Mouse (Mus musculus): Measurements from ENCODE around the gene Mfsd11. TPM values are rescaled to one million over a fixed set of nuclear protein-coding genes. Genes with fewer than 3 reads are reported as not detected.
A peak's percentile ranks its signal among the peaks of the same experiment; 100 is the strongest.
"Not testable (repeated sequence)": the region's sequence is repeated elsewhere in the genome, so short reads cannot be mapped to it uniquely, and the experiment has no call there.

Gene Mfsd11
- polyA plus RNA-seq, 1 experiment from 2014 or later, result 43.9 TPM

DNA sequence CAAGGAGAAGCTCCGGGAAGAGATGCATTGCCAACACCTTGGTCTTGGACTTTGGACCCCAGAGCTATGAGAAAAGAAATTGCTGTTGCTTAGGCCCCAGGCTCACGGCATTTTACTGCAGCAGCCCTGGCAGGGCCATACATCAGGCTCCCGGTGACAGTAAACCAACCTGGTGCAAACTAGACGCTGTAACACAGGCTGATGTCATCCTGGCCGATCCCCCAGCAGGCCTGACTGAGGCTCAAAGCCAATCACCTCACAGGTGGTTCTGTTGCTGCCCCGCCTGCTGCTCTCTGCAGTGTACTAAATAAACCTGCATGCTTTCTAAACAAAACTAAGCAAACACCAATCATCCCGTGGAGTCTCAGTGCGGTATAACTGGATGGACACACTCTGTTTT lies 33.5 kb upstream of the Mfsd11 start:
- Histone ChIP-seq H3K27ac (replicated peaks; ENCODE audit: low read depth, low read length) (peak overlapping the region; percentile 39), H3K4me2 (ENCODE audit: low read depth, low read length) (no peak overlapping the region), H3K9ac (ENCODE audit: low read depth, low read length) (no peak overlapping the region), H3K4me3 (ENCODE audit: low read depth, low read length) (no peak overlapping the region), H3K36me3 (ENCODE audit: control insufficient read depth, insufficient read depth, low read length) (no peaks in the 10 kb centered on the region), H3K4me1 (ENCODE audit: control insufficient read depth, insufficient read depth, low read length) (peaks cover 26% of the 10 kb centered on the region), H3K27me3 (replicated peaks; ENCODE audit: control insufficient read depth, insufficient read depth, low read length) (no peaks in the 10 kb centered on the region), H3K9me3 (ENCODE audit: control insufficient read depth, low read length) (no peaks in the 10 kb centered on the region)
- ATAC-seq (ENCODE audit: low read depth), result no peak
- no peak for DNase-seq (ENCODE audit: low spot score)
- 57% methylated on average over 8 of the region's 8 CpGs for WGBS

DNA sequence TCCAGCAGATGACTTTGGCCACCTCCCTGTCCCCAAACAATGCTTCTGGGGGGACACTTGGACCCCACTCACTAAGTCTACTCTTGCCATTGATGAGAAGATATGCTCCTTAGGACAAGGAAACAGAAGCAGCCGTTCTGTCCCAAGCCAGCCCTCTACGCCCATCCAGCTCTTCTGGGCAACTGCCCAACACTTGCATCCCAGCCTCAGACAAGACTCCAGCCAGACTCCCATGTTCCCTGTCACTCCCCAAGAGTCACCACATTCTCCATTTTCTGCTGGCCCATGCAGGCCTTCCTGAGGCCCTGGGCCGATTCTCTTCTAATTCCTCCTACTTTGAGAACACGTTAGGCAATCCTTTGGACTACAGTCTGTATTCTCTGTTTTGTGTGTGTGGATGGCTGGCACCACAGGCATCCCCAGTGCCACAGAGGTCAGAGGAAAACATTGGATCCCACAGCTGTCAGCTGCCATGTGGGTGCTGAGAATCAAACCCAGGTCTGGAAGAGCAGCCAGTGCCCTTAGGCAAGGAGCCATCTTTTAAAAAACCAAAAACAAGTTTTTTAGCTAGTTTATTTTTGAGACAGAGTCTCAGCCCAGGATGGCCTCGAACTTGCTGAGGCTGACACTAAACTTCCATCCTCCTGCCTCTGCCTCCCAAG lies 32.2 kb upstream of the Mfsd11 start:
- no peak overlapping the region for H3K27ac ChIP-seq (replicated peaks; ENCODE audit: low read depth, low read length)

DNA sequence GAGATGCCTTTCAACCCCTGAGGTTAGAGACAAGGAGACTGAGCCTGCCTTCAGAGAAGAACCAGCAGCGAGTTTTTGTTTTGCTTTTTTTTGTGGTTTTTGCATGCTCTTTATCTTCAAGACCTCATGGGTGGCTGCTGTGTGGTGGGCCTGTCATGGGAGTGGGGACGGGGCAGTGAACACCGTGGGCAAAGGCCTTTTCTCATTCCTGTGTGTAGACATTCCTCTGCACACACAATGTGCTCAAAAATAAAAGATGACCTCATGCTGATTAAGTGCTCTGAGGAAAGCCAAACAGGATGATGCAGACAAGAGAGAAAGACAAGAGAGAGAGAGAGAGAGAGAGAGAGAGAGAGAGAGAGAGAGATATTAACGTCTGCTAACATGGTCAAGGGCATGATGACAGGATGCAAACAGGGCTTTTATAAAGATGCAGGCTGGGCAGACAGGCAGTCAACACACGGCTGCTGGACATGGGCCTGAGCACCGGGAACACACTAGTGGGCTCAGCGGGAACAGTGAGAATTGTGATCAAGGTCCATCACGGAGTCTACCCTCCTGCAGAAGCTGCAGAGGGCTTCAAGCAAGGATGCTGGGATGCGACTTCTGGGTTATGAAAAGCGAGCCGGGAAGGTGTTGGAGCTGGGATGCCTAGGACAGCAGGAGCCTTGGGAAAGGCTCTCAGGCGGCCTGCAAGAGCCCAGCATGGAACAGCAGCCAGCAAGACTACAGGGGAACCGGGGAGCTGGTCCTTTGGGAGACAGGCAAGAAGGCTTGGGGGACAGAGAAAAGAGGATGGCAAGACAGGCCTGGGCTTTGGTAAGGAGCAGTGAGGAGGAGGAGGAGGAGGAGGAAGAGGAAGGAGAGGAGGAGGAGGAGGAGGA lies 30.9 kb upstream of the Mfsd11 start:
- ATAC-seq (ENCODE audit: low read depth), result no peak
- no peak overlapping the region for H3K4me3 ChIP-seq (ENCODE audit: low read depth, low read length)
- H3K4me2 ChIP-seq (ENCODE audit: low read depth, low read length), result no peak overlapping the region
- no peak overlapping the region for H3K9ac ChIP-seq (ENCODE audit: low read depth, low read length)
- DNase-seq (ENCODE audit: low spot score), result no peak
- no peaks in the 10 kb centered on the region for H3K9me3 ChIP-seq (ENCODE audit: control insufficient read depth, low read length)
- H3K4me1 ChIP-seq (ENCODE audit: control insufficient read depth, insufficient read depth, low read length), result peaks cover 4% of the 10 kb centered on the region; the same call in 1 of the 2 replicates
- no peaks in the 10 kb centered on the region for H3K27me3 ChIP-seq (replicated peaks; ENCODE audit: control insufficient read depth, insufficient read depth, low read length)
- 69% methylated on average over 13 of the region's 13 CpGs for WGBS
- H3K36me3 ChIP-seq (ENCODE audit: control insufficient read depth, insufficient read depth, low read length), result no peaks in the 10 kb centered on the region
- H3K27ac ChIP-seq (replicated peaks; ENCODE audit: low read depth, low read length), result no peak overlapping the region

More for the DNA sequence above, 32.2 kb upstream of the Mfsd11 start:
- Histone ChIP-seq H3K4me2 (ENCODE audit: low read depth, low read length) (no peak overlapping the region), H3K36me3 (ENCODE audit: control insufficient read depth, insufficient read depth, low read length) (no peaks in the 10 kb centered on the region), H3K9me3 (ENCODE audit: control insufficient read depth, low read length) (no peaks in the 10 kb centered on the region), H3K9ac (ENCODE audit: low read depth, low read length) (no peak overlapping the region), H3K27me3 (replicated peaks; ENCODE audit: control insufficient read depth, insufficient read depth, low read length) (no peaks in the 10 kb centered on the region), H3K4me1 (ENCODE audit: control insufficient read depth, insufficient read depth, low read length) (peaks cover 13% of the 10 kb centered on the region), H3K4me3 (ENCODE audit: low read depth, low read length) (no peak overlapping the region)
- 84% methylated on average over 5 of the region's 5 CpGs for WGBS
- no peak for DNase-seq (ENCODE audit: low spot score)
- no peak for ATAC-seq (ENCODE audit: low read depth)

GRCm38 (mm10) chr11:116822215-116822614 lies 30.0 kb upstream of the Mfsd11 start:
- Histone ChIP-seq H3K9ac (ENCODE audit: low read depth, low read length) (no peak overlapping the region), H3K4me2 (ENCODE audit: low read depth, low read length) (no peak overlapping the region), H3K4me3 (ENCODE audit: low read depth, low read length) (no peak overlapping the region), H3K9me3 (ENCODE audit: control insufficient read depth, low read length) (no peaks in the 10 kb centered on the region), H3K4me1 (ENCODE audit: control insufficient read depth, insufficient read depth, low read length) (peaks cover 8% of the 10 kb centered on the region; the same call in 1 of the 2 replicates), H3K27me3 (replicated peaks; ENCODE audit: control insufficient read depth, insufficient read depth, low read length) (no peaks in the 10 kb centered on the region), H3K27ac (replicated peaks; ENCODE audit: low read depth, low read length) (no peak overlapping the region), H3K36me3 (ENCODE audit: control insufficient read depth, insufficient read depth, low read length) (no peaks in the 10 kb centered on the region)
- ATAC-seq (ENCODE audit: low read depth) (no peak), DNase-seq (ENCODE audit: low spot score) (no peak)
- WGBS, result 63% methylated on average over 10 of the region's 10 CpGs

DNA sequence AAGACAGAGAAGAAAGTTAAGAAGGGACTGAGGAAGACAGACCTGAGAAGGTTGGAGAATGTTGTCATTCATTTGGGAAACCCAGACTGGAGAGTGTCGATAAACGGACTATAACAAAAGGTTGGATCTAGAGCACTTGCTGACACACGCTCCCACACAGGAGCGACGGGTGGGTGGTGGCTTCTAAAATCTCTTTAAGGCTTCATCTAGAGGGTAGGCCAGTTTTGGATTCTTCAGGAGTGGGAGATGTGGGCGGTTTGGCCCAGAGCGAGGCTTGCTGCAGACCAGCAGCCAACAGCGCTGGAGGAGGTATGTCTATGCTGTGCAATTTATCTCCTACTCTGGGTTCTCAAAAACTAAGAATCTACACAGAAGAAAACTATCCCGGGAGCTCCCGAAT lies 29.6 kb upstream of the Mfsd11 start:
- Histone ChIP-seq H3K4me1 (ENCODE audit: control insufficient read depth, insufficient read depth, low read length) (peaks cover 10% of the 10 kb centered on the region; the same call in 1 of the 2 replicates), H3K9ac (ENCODE audit: low read depth, low read length) (no peak overlapping the region), H3K4me3 (ENCODE audit: low read depth, low read length) (no peak overlapping the region), H3K36me3 (ENCODE audit: control insufficient read depth, insufficient read depth, low read length) (no peaks in the 10 kb centered on the region), H3K4me2 (ENCODE audit: low read depth, low read length) (no peak overlapping the region), H3K9me3 (ENCODE audit: control insufficient read depth, low read length) (no peaks in the 10 kb centered on the region), H3K27me3 (replicated peaks; ENCODE audit: control insufficient read depth, insufficient read depth, low read length) (no peaks in the 10 kb centered on the region), H3K27ac (replicated peaks; ENCODE audit: low read depth, low read length) (no peak overlapping the region)
- DNase-seq (ENCODE audit: low spot score) (no peak), ATAC-seq (ENCODE audit: low read depth) (no peak)
- 81% methylated on average over 10 of the region's 10 CpGs for WGBS

GRCm38 (mm10) chr11:116823255-116823654 lies 29.0 kb upstream of the Mfsd11 start:
- Histone ChIP-seq H3K4me2 (ENCODE audit: low read depth, low read length) (no peak overlapping the region), H3K27me3 (replicated peaks; ENCODE audit: control insufficient read depth, insufficient read depth, low read length) (no peaks in the 10 kb centered on the region), H3K4me3 (ENCODE audit: low read depth, low read length) (no peak overlapping the region), H3K27ac (replicated peaks; ENCODE audit: low read depth, low read length) (no peak overlapping the region), H3K4me1 (ENCODE audit: control insufficient read depth, insufficient read depth, low read length) (peaks cover 13% of the 10 kb centered on the region; the same call in 1 of the 2 replicates), H3K9me3 (ENCODE audit: control insufficient read depth, low read length) (no peaks in the 10 kb centered on the region), H3K36me3 (ENCODE audit: control insufficient read depth, insufficient read depth, low read length) (no peaks in the 10 kb centered on the region), H3K9ac (ENCODE audit: low read depth, low read length) (no peak overlapping the region)
- WGBS, result 100% methylated on average over 2 of the region's 2 CpGs
- ATAC-seq (ENCODE audit: low read depth) (no peak), DNase-seq (ENCODE audit: low spot score) (no peak)

- H3K36me3 ChIP-seq (ENCODE audit: control insufficient read depth, insufficient read depth, low read length); H3K4me2 ChIP-seq (ENCODE audit: low read depth, low read length); DNase-seq (ENCODE audit: low spot score); H3K9me3 ChIP-seq (ENCODE audit: control insufficient read depth, low read length); H3K27me3 ChIP-seq (replicated peaks; ENCODE audit: control insufficient read depth, insufficient read depth, low read length); H3K4me3 ChIP-seq (ENCODE audit: low read depth, low read length); ATAC-seq (ENCODE audit: low read depth); H3K27ac ChIP-seq (replicated peaks; ENCODE audit: low read depth, low read length); H3K9ac ChIP-seq (ENCODE audit: low read depth, low read length): not testable (repeated sequence)
- H3K4me1 ChIP-seq (ENCODE audit: control insufficient read depth, insufficient read depth, low read length), result peaks cover 11% of the 10 kb centered on the region; the same call in 1 of the 2 replicates
- 94% methylated on average over 10 of the region's 10 CpGs for WGBS
These were observed 28.4 kb upstream of the Mfsd11 start for GRCm38 (mm10) chr11:116823885-116824284.

GRCm38 (mm10) chr11:116825230-116825629 lies 27.0 kb upstream of the Mfsd11 start:
- H3K4me3 ChIP-seq (ENCODE audit: low read depth, low read length), result no peak overlapping the region

More at GRCm38 (mm10) chr11:116825230-116825629, 27.0 kb upstream of the Mfsd11 start:
- Histone ChIP-seq H3K9me3 (ENCODE audit: control insufficient read depth, low read length) (no peaks in the 10 kb centered on the region), H3K9ac (ENCODE audit: low read depth, low read length) (no peak overlapping the region), H3K4me1 (ENCODE audit: control insufficient read depth, insufficient read depth, low read length) (peaks cover 11% of the 10 kb centered on the region; the same call in 1 of the 2 replicates), H3K36me3 (ENCODE audit: control insufficient read depth, insufficient read depth, low read length) (no peaks in the 10 kb centered on the region), H3K4me2 (ENCODE audit: low read depth, low read length) (no peak overlapping the region), H3K27me3 (replicated peaks; ENCODE audit: control insufficient read depth, insufficient read depth, low read length) (no peaks in the 10 kb centered on the region), H3K27ac (replicated peaks; ENCODE audit: low read depth, low read length) (no peak overlapping the region; the same call in 1 of the 2 replicates)
- ATAC-seq (ENCODE audit: low read depth) (0 out of 2 replicates have a peak, but pooled peaks have one; percentile 20), DNase-seq (ENCODE audit: low spot score) (peak; percentile 57)
- WGBS, result 42% methylated on average over 3 of the region's 5 CpGs
